Mouse (Mus musculus) gastrocnemius, postnatal 10 days (tissue): ENCODE measurements around the gene 9430038I01Rik. TPM values are rescaled to one million over a fixed set of nuclear protein-coding genes. Genes with fewer than 3 reads are reported as not detected.
"Not testable (repeated sequence)": the region's sequence is repeated elsewhere in the genome, so short reads cannot be mapped to it uniquely, and the experiment has no call there.

Experiments
- DNase-seq: peaks from one replicate; pipeline ENCODE4 v3.0.0; 2021; ENCODE audit warnings: mixed read lengths
- long read RNA-seq, 2 experiments: library from polyadenylated mRNA; stranded (forward); transcript quantifications; one replicate each; pipeline ENCODE4 v2.0.0; 2021
- total RNA-seq, 2 experiments: library from RNA; stranded (reverse); gene quantifications; 2 replicates each; pipeline ENCODE4 v1.2.3; 2021

The 9430038I01Rik gene
- 1 to 10 TPM; 4.4 TPM for total RNA-seq
- long read RNA-seq, experiment 1, partial matches to known transcripts: 0 of 6 reads
- long read RNA-seq, experiment 1, other reads (novel, unspliced or antisense): 1 of 6 reads
- long read RNA-seq, experiment 2, partial matches to known transcripts: 0 of 4 reads
- long read RNA-seq, experiment 2, other reads (novel, unspliced or antisense): 1 of 4 reads

DNA sequence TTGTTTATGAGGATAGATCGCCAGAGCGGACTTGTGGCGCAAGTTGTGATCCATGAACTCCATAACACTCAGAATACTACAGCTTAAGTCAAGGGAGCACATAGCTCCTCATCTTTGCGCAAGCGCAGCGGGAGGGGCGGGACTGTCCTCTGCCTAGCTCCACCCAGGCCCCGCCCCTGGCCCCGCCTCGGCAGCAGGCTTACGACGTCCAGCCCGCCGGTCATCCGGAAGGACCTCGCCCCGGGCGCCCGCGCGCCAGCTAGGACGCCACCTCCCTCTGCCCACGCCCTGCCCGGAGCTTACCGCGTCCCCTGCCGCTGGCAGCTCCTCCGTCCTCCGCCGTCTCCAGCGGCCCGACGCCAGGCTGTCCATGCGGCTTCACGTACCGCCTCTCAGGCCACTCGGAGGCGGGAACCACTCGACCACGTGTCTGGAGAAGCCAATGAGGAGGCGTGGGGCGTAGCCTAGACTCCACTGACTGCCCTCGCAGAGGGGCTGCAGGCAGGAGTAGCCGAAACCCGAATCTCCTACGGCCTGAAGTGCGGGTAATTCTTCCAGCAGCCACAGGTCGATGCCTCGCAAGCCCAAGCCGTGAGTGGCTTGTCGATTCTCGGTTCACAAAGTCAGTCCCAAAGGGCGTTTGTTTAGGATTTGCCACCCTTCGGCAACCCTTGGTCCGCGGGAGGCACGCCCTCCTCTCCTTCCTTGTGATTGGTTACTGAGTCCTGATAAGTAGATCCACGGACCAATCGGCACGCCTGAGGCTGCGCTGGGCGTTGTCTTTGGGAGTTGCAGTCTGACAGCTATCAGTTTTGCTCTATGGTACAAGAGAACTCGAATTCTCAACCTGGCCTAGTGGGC is at the start of gene 9430038I01Rik:
TSS of gene 9430038I01Rik (minus strand) at position 426 of the 861 bp plus-strand sequence.
- peak; percentile 100 for DNase-seq

DNA sequence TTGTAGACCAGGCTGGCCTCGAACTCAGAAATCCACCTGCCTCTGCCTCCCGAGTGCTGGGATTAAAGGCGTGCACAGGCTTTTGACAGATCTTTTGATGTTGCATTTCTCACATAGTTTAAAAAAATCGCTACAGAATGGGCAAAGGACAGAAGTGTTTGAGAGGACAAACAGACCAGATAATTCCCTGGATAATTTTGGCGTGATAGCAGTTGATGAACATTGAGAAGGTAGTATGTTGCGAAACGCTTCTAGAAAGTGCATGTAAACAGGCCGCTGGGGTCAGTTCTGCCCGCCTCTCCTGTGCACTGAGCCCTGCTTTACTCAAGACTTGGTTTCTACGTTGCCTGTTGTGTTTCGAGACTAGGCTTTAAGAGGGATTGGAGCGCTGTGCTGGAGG is 34.8 kb upstream of the 9430038I01Rik start:
- DNase-seq: no peak

DNA sequence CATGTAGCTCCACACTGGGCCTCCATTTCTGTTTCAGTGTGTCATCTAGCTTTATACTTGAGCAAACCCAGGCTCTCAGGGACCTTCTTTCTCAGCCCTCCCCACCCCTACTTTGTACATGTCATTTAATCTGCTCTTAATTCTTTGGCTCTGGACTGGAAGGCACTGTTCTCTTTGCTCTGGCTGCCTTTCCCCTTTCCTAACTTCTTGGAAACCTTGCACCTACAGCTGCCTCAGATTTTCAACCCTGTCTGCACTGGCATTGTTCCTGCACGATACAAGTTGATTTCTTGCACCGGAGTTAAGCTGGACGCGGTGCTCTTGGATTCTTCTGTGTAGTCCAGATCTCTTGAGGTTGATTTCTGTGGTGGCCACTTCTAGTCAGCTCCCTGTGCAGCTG is 32.4 kb upstream of the 9430038I01Rik start:
- DNase-seq: no peak

DNA sequence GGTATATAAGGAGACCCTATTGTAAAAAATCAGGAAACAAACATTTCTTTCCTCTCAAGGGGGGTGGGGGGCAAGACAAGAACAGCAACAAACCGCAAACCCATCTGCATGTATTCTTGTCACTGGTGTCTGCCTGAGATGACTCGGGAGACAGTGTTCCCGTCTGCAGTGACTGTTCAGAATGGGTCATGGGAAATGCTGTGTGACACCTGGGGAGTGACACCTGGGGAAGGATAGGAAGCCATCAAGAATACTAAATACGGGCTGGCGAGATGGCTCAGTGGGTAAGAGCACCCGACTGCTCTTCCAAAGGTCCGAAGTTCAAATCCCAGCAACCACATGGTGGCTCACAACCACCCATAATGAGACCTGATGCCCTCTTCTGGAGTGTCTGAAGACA is 28.4 kb upstream of the 9430038I01Rik start:
- not testable (repeated sequence) for DNase-seq

DNA sequence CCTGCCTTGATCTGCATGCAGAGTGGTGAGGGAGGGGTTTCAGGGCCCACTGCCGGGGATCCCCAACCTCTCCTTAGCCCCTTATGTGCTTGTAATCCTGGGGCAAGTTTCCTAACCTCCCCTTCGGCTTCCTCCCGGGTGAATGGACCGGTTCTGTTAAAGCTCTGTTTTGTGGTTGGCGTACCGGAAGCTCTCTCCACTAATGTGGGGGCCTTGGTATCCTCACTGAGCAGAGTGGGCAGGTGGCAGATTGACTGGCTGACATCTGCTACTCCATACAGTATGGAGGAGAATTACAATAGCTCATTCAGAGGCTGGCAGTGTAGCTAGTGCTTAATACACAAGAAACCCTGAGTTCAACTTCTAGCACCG is 27.6 kb upstream of the 9430038I01Rik start:
- no peak for DNase-seq

DNA sequence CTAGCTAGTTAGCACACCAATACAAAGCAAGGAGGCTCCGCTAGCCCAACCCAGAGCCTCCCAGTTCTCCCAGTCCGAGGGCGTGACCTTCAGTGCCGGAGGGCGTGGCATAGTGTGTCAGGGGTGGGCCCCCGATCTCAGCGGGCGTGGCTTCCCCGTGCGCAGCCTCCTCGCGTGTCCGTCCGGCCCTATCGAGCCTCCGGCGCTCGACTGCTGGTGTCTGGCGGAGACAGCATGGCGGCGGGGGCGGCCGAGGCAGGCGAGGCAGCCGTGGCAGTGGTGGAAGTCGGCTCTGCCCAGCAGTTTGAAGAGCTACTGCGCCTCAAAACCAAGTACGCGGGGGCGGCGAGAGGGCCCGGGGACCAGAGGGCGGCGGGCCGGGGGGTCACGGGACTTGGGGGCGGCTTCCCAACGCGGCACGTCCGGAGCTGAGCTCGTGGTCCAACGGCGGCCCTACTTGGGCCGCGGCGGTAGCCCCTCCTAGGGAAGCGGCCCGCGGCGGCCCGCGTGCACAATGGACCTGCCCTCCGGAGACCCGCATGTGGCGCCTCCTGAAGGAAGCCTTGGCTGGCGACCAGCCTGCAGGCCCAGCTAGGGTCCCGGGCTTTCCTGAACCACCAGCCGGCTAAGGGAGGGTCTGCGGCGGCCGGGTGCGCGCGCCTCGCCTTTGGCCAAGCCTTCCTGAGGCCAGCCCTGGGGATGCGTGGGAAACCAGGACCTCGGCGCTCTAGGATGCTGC is 27.0 kb upstream of the 9430038I01Rik start, which contains the start of gene Glrx3:
TSS of gene Glrx3 (plus strand) at position 175 of the 739 bp plus-strand sequence.
- DNase-seq: peak; percentile 94

DNA sequence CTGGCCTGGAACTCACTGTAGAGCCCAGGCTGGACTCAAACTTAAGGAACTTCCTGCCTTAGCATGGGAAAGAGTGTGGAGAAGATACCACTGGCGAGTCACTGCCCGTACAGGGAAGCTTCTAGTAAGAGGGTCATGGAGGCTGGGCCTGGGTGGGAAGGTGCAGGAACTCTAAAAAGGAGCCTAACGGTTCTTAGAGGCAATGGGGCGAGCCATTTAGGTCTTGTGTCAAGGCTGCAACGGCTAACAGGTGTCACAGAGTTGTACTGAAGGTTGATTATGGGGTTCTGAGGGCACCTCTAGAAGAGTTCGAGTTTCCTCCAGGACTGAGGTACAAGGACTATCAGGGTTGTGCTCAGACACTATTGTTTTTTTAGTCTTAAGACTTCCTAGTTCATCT is 26.3 kb upstream of the 9430038I01Rik start:
- no peak for DNase-seq

DNA sequence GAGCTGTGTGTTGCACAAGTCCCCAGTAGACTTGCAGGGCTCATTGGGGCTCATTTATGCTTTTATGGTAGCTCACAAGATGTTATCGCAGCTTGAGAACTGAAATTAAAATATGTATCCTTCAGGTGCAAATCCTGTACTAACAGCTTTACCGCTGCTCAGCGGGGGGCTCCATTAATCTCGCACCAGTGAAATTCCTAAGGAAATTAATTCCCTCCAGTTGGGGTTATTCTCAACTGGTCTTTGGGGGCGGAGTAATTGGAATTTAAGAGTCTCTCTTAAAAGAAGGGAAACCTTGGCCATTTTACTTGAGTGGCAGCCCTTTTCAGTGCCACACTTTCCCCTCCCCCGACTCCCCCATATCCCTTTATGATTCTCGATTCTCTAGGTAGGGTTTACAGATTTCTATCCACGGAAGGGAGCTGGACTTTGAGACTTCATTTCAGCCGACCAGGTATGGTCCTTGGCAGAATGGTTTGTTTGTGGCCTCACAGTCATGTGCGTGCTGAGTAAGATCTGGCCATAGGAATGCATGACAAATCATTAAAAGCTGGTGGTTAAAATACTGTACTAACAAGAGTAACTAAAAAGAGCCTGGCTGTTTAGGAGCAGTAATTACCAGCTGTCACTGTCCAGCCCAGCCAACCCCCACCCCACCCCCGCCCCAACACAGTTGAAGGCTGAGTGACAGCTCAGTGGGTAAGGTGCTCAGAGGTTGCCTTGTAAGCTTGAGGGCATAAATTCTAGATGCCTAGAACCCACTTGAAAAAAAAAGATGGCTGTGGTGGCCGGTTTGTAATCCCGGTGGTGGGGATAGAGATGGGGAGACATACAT is 21.4 kb upstream of the 9430038I01Rik start:
- no peak for DNase-seq

DNA sequence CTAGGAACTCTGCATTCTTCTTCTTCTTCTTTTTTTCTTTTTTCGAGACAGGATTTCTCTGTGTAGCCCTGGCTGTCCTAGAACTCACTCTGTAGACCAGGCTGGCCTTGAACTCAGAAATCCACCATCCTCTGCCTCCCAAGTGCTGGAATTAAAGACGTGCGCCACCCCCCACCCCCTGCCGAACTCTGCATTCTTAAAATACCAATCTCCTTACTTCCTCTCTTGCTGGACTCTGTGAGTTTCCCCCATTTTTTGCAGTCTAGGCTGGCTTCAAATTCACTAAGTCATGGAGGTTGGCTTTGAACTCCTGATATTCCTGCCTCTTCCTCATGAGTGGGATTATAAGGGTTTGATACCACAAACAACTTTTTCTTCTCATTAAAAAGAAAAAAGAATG is 16.1 kb upstream of the 9430038I01Rik start:
- no peak for DNase-seq

DNA sequence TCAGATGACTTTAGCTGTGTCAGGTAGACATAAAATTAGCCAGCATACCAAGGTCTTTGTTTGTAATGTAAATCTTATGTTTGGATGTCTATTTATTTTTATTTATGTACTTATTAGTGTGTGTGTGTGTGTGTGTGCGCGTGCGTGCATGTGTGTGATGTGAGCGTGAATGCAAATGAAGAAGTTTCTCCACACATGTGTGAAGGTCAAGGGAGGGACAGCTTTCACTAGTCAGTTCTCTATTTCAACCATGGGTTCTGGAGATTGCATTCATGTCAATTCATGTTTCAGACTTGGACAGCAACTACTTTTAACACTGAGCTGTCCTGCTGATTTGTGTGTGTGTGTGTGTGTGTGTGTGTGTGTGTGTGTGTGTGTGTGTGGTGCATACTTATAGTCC is 10.7 kb upstream of the 9430038I01Rik start:
- DNase-seq: no peak

DNA sequence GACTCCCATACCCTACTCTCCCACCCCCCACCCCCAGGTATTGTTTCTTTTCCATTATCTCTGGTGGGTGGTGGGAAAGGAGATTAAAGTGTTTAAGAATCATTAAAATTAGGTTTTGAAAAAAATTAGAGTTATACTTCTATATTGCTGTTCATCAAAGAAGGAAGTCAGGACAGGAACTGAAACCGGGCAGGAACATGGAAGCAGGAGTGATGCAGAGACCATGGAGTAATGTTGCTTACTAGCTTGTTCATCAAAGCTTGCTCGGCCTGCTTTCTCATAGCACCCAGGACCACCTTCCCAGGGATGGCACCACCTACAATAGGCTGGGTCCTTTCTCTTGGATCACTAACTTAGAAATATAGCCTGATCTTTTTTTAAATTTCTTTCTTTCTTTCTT is 10.0 kb upstream of the 9430038I01Rik start:
- DNase-seq: no peak

DNA sequence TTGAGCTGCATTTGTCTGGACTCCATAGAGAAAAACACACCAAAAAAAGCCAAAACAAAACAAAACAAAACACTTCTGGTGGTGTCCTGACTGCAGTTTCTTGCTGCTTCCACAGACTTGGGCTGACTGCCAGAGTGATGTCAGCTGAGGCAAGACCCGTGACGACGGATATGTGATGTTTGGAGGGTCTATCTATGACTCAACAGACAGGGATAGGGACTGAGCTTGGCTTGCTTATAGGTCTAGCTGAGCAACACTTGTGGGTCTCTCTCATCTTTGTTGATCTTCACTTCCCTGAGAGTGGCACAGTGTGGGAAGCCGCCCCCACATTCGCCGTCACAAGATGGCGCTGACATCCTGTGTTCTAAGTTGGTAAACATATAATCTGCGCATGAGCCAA is 4.1 kb upstream of the 9430038I01Rik start:
- no peak for DNase-seq

DNA sequence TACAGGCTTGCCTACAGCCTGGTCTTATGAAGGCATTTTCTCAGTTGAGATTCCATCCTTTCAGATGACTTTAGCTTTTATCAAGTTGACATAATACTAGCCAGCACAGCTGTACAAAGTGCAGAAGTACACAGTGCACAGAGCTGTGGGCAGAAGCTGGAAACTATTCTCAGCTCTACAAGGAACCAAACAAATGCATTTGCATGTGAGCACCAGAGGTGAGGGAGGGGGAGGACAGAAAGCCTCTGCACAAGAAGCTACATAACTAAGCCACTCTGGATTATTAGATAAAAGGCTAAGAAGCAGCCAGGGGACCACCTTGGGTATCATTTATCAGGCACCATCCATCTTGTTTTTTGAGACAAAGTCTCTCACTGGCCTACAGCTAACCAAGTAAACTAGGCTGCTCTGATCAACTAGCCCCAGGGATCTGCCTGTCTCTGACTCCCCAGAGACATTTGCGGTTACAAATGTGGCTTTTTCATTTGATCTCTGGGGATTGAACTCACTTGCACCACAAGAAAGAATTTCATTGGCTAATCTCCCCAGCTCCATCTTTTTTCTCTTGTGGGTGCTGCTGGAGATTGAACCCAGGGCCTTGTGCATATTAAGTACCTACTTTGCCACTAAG is 3.0 kb downstream of the 9430038I01Rik start:
- no peak for DNase-seq

DNA sequence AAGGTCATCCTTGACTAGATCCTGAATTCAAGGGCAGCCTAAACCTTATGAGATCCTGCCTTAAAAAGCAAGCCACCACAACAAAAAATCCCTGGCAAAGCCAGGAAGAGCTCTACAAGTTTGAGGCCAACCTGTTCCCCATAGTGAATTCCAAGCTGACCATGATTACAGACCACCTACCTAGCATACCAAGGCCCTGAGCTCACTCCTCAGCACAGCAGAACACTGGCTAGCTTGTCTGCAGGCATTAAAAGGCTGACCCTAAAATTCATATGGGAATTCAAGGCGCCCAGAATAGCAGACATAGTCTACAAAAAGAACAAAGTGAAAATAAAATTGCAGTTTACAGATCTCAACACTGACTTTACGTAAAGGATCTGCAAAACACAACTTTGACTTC is 6.4 kb downstream of the 9430038I01Rik start:
- DNase-seq: no peak

DNA sequence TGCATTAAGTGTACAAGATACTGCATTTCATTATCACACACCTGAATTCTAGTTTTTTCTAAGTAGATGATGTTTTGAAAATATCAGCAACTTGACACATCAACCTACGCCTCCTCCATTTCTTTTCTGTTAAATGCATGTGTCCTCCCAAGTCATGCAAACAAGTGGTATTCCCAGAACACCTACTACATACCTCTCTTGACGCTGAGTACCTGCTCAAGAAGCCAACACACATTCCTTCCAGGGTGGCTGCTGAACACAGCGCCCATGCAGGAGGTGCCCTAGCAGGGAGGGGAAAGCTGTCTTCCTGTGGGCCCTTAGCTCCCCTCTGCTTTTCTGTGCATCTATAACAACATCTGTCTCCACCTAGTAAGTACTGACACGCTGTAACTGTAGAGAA is 11.6 kb downstream of the 9430038I01Rik start:
- no peak for DNase-seq

DNA sequence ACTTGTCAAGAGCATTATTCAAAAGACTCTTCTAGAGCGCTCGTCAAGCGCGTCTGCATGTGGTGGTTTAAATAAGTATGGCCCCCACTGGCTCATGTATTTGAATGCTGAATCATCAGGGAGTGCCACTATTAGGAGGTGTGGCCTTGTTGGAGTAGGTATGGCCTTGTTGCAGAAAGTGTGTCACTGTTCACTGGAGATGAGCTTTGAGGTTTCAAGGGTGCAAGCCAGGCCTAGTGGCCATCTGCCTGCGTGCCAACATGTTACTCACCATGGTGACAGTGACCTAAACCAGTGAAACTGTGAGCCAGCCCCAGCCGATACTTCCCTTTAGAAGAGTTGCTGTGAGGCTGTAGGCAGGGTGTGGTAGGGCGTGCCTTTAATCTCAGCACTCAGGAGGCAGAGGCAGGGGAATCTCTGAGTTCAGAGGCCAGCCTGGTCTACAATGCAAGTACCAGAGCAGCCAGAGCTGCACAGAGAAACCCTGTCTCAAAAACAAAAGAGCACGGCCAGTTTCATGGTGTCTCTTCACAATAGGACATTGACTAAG is 13.1 kb downstream of the 9430038I01Rik start:
- DNase-seq: no peak

DNA sequence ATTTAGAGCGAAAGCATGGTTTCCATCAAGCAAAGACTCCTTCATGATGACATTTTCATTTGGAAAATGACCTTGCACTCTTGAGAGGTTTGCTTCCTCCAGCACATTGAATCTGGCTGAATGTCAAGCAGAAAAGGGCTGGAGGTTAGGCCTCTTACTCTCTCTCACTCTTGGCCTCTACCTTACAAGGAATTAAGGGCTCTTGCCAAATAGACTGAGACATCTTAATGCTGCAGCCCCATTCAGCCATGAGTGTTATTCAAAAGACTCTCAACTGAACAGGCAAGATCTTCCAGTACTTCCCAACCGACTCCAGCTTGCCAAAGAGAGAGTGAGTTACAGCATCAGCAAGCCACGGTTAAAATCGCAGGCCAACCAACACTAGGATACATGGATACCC is 15.1 kb downstream of the 9430038I01Rik start:
- DNase-seq: no peak

DNA sequence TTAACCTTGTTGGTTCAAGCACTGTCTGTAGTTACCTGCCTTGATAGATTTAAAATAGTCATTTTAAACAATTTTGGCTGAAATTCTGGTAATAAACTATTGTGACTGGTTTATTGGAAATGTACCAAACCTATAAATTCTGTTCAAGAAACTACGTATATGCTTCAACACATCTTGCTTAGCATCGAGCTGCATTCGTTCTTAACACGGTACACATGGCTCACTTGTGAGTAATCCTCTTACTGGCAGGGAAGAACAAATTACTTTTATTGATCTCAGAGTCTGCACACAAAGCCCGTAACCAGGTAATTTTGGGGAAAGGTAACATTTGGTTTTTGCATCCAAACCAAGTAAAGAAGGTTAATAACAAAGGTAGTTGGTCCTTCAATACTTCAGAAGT is 22.7 kb downstream of the 9430038I01Rik start:
- no peak for DNase-seq

DNA sequence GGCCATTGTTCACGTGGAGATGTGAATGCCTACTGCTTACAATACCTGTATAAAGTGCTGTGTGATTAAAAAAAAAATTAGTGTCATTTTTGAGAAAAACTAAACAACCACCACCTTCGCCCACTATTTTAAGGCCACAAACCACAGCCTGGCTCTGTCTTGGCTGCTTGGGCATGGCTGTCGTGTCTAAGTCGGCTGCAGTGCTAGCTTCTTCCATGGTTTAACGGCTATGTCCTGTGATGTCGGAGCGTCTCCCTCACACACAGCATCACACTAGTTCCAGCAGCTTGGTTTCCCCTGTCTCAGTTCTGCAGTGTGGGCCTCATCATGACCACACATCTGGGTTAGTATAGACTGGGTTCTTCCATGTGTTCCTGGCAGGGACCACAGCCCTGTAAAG is 35.6 kb downstream of the 9430038I01Rik start:
- DNase-seq: no peak

DNA sequence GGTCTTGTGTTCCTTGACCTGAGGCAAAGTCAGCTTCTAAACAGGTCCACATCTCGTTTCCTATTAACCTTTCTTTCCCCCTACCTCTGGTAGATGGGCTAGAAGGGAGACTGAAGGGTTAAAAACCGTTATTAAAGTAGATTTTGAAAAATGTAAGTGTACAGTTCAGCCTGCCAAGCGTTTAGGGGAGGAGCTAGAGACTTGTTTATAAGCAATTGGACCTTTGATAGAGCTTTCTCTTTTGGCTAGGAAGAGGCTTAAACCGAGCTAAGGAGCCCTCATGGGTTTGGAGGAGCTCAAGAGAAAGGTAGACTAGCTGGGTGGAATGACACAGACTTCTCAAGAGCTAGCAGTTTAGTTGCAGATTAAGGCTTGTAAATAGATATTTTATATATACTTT is 38.8 kb downstream of the 9430038I01Rik start:
- no peak for DNase-seq

DNA sequence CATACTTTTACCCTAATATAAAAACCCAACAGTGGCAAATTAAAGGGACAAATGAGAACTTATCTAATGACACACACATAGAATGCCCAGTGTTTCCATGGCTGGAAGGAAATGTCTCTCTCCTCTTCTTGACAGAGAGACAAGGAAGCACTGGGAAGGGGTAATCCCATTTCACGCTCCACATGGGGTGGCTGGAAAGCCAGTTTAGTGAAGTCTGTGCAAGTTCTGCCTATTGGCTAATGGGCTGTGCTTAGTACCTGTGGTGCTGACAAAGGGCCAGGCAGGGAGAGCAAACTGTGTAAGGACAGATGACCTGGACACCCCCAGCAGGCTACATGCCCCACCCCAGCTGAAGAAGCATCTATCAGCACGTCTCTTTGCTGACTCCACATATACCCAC is 40.4 kb downstream of the 9430038I01Rik start:
- DNase-seq: no peak
